Mouse (Mus musculus) mesoderm, embryonic 11.5 days (tissue): Measurements from ENCODE around the gene Olfr527.

ENCODE experiments used
- DNase-seq: peaks from one replicate; pipeline ENCODE4 v3.0.0-alpha.2; 2012; ENCODE audit warnings: low read depth, low spot score

Olfr527 gene

DNA sequence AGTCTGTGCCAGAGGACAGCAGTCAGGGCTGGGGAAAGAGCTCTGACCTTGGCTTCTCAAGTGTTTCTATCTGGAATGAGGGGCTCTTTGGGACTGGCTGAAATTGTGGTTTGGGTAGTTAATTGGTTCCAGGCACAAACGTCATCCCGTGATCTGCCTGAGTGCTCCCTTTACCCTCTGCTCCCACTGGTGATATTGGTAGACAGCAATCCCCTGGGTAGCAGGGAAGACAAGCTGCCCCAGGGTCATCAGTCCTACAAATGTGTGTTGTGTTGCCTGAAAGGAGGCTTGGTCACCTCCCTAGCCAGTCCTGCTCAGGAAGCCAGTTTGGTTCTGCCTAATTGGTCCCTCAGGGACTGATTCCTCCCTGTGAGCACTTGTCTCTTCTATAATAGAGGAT lies at the start of gene Olfr527:
Olfr527 (plus strand) TSS at position 301 of the 400 bp plus-strand sequence.
- DNase-seq: no peak

DNA sequence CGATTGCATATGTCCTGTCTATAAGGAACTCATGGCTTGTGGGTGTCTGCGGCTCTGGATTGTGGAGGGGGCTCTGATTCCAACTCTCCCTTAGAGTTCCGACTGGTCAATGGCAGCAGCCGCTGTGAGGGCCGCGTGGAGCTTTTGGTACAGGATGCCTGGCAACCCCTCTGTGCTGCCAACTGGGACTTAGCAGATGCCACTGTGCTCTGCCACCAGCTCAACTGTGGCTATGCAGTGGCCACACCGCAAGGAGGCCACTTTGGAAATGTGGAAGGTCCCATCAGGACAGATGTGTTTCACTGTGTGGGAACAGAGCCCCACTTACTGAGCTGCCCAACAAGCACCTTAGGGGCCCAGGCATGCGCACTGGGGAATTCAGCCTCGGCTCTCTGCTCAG lies 38.1 kb upstream of the Olfr527 start:
- no peak for DNase-seq

GRCm38 (mm10) chr7:140296876-140297275 lies 36.9 kb upstream of the Olfr527 start:
- DNase-seq: no peak

DNA sequence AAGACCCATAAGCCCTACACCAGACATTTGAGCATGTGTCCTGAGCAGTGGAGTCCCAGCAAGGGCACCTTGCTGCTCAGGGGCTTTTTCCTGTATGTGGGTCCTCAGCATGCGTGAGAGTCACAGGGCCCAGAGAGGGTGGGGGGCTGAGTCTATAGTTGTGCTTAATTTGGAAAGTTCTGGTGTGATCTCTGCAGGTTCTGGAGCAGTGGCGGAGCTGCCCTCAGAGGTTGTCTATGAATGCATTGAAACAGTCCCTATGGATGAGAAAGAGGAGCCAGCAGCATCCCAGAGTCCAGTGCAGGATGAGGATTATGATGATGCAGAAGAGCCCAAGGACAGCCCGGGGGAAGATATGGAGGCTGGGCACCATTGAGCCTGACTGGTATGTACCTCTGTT lies 34.4 kb upstream of the Olfr527 start:
- DNase-seq: no peak

GRCm38 (mm10) chr7:140319861-140320385 lies 13.9 kb upstream of the Olfr527 start:
- no peak for DNase-seq

DNA sequence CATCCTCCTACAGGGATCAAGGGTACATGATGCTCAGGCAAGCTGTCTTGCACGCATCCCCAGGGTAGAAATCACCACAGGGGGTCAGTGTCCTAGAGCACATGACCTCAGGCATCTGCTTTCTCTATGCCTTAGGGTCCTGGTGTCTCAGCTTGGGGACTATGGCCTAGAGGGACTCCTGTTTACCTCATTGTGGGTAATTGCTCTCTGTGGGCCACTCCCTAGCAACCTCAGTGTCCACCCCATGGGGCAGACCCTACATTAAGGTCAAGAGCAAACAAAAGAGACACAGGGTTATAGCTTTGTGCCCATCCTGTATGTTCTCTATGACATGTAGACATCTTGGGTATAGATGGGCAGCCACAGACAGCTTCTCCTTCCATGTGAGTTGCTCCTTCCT lies 13.3 kb upstream of the Olfr527 start, which contains the start of gene Olfr525:
Olfr525 (plus strand) TSS at position 301 of the 400 bp plus-strand sequence.
- DNase-seq: no peak

- DNase-seq: no peak
Measured at GRCm38 (mm10) chr7:140321135-140321534, 12.7 kb upstream of the Olfr527 start.

GRCm38 (mm10) chr7:140329766-140330304 lies 4.0 kb upstream of the Olfr527 start:
- DNase-seq: no peak

GRCm38 (mm10) chr7:140361571-140361970 lies 27.8 kb downstream of the Olfr527 start, which contains the start of gene Olfr60:
Olfr60 (minus strand) TSS chr7:140361671.
- no peak for DNase-seq

DNA sequence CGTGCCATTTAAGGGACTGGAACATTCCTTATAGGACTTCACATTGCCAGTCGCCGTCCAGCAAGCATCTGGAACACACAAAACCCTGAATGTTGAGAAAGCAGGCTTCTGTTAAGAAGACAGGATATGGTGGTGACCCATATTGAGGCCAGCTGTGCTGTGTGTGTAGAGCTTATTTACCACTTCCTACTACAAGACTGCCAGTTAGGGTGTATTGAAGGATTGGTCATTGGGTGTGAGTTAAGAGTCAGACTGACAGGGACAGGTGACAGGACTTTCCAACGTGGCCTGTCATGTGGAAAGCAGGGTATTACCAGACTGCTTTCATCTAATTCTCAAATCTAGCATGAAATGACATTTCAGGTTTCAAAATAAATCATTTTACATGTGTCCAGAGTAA lies 40.5 kb downstream of the Olfr527 start:
- peak; percentile 5 for DNase-seq

GRCm38 (mm10) chr7:140376231-140376630 lies 42.4 kb downstream of the Olfr527 start, which contains the start of gene Olfr530:
Olfr530 (minus strand) TSS chr7:140376331.
- DNase-seq: peak; percentile 2

- no peak for DNase-seq
Measured at GRCm38 (mm10) chr7:140376911-140377310, 43.1 kb downstream of the Olfr527 start.
